Mouse (Mus musculus) 3134 (cell line): ENCODE measurements around the gene Dpy19l3.
A peak's percentile ranks its signal among the peaks of the same experiment; 100 is the strongest.

ENCODE experiments used
- DNase-seq: peaks from one replicate; pipeline ENCODE4 v3.0.0-alpha.2; 2011; ENCODE audit warnings: low spot score; ENCODE audit not compliant: insufficient read length; ENCODE audit errors: extremely low read depth

The Dpy19l3 gene

DNA sequence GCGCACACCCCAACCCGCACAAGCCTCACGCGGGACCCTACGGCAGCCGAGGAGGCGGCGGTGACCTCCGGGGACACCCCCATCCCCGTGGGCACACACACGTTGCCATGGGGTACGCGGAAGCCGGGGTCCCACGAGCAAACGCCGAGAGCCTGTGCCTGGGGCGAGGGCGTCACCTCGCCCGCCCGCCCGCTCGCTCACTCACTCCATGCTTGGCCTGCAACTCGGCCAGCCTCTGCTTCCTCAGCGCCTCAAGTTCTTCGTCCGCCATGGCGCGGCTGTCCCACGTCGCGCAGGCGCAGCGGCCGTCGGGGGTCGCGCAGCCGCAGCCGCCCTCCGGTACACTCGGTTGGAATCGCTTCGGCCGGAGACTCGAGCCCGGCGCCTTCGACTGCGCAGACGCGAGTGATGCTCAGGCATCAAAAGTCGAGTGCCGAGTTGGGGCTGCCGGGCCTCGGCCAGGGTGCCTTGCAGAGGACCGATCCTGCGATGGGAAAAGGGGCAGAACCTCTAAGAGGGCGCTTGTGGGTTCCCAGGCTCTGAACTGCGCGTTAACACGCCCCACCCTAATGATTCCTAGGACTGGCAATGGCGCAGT lies 107.1 kb downstream of the Dpy19l3 start, which contains the start of gene Pdcd5:
TSS of gene Pdcd5 (minus strand) at position 421 of the 598 bp plus-strand sequence.
- peak; percentile 91 for DNase-seq

GRCm38 (mm10) chr7:35646317-35647081 lies 107.8 kb downstream of the Dpy19l3 start:
- DNase-seq: peak; percentile 29

DNA sequence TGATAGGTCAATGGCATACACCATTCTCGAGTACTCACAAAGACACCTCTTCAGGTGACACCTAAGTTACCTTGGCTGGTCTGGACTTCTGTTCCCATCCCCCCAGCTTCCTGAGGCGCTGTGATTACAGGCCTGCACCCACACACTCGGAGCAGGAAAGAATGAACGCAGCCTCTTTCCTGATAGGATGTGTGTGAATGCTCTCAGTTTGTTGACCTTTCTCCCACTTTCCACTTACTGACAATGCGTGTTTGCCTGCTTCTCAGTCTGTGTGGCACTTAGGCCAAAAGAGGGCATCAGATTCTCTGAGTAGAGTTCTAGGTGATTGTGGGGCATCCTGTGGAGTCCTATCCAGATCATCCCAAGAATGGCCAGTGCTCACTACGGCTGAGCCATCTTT lies 114.2 kb downstream of the Dpy19l3 start:
- DNase-seq: no peak

- DNase-seq: no peak
Measured at GRCm38 (mm10) chr7:35636874-35637273, 117.4 kb downstream of the Dpy19l3 start.

GRCm38 (mm10) chr7:35636229-35636628 lies 118.0 kb downstream of the Dpy19l3 start:
- DNase-seq: no peak
